Mouse (Mus musculus): ENCODE results near the gene Lbp. TPM values are rescaled to one million over a fixed set of nuclear protein-coding genes. Genes with fewer than 3 reads are reported as not detected.
A peak's percentile ranks its signal among the peaks of the same experiment; 100 is the strongest.

Lbp gene
- polyA plus RNA-seq, 1 experiment from 2014 or later: 3.4 TPM

DNA sequence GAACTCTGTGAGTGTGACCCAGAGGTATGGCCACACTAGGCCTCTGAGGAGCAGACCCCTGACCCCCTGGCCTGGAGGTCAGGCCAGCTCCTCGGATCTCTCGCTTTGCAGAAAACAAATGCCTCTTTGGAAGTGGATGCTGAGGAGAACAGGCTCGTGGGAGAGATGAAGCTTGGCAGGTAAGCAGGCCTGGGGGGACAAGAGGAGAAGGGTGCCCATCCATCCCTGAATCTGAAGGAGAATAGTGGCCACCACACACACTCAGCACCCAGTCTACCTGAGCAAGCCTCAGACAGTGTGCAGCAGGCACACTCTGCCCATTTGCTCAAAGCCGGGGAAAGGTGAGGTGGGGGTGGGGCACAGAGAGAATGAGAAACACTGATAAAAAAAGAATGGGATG lies 30.5 kb upstream of the Lbp start:
- ATAC-seq (ENCODE audit: low FRiP score) (no peak), DNase-seq (ENCODE audit: low spot score) (no peak)
- H3K4me1 ChIP-seq (replicated peaks; ENCODE audit: control insufficient read depth, insufficient read depth, low read length): no peaks in the 10 kb centered on the region
- no peak overlapping the region for H3K4me2 ChIP-seq (replicated peaks; ENCODE audit: low read depth, low read length)
- WGBS: 68% methylated on average over 4 of the region's 4 CpGs
- H3K9me3 ChIP-seq (ENCODE audit: control insufficient read depth, low read length): no peaks in the 10 kb centered on the region
- no peak overlapping the region for H3K4me3 ChIP-seq (ENCODE audit: low read depth, low read length)
- no peaks in the 10 kb centered on the region for H3K27me3 ChIP-seq (ENCODE audit: control insufficient read depth, insufficient read depth, low read length)
- no peak overlapping the region for H3K9ac ChIP-seq (ENCODE audit: low read depth, low read length)
- H3K36me3 ChIP-seq (ENCODE audit: control insufficient read depth, insufficient read depth, low read length): no peaks in the 10 kb centered on the region
- H3K27ac ChIP-seq (ENCODE audit: low read depth, low read length): no peak overlapping the region

DNA sequence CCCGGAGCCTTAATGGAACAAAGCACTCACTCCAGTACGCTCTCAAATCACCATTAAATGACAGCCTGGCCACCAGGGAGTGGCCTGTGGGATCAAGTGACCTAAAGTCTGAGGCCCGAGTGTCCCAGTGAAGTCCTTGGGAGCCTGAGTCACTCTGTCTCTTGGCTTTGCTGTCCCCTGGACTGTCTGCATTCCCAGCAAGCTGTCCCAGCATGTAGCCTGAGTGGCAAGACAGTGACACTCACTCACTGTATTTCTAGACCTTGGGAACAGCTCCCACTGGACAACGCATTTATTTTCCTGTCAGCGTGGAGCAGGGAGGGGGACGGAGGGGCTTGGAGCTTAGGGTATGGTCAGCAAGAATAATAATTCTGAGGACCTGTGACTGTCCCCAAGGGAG lies 29.8 kb upstream of the Lbp start:
- DNase-seq (ENCODE audit: low spot score): no peak
- H3K4me3 ChIP-seq (ENCODE audit: low read depth, low read length): no peak overlapping the region
- H3K9me3 ChIP-seq (ENCODE audit: control insufficient read depth, low read length): no peaks in the 10 kb centered on the region
- no peaks in the 10 kb centered on the region for H3K36me3 ChIP-seq (ENCODE audit: control insufficient read depth, insufficient read depth, low read length)
- no peaks in the 10 kb centered on the region for H3K27me3 ChIP-seq (ENCODE audit: control insufficient read depth, insufficient read depth, low read length)
- H3K4me2 ChIP-seq (replicated peaks; ENCODE audit: low read depth, low read length): no peak overlapping the region
- no peak for ATAC-seq (ENCODE audit: low FRiP score)
- WGBS: 52% methylated on average over 6 of the region's 6 CpGs
- H3K4me1 ChIP-seq (replicated peaks; ENCODE audit: control insufficient read depth, insufficient read depth, low read length): no peaks in the 10 kb centered on the region
- H3K9ac ChIP-seq (ENCODE audit: low read depth, low read length): no peak overlapping the region
- H3K27ac ChIP-seq (ENCODE audit: low read depth, low read length): no peak overlapping the region

DNA sequence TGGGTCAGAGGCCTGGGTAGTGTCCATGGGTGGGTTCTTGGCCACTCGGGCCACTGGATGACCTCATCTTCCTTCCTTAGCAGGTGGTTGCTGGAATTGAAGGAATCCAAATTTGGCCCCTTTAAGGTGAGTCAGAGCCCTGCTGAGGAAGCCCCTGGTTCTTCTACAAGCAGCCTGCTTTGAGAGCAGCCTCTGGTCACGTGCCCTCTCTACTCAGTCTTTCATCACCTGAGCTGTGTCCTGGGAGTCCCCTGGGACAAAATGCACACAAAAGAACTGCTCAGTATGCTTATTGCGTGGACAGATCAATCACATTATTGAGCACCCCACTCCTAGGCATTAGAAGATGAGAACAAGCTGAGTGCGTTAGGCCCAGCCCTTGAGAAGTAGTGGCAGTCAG lies 29.4 kb upstream of the Lbp start:
- Histone ChIP-seq H3K4me2 (replicated peaks; ENCODE audit: low read depth, low read length) (no peak overlapping the region), H3K27me3 (ENCODE audit: control insufficient read depth, insufficient read depth, low read length) (no peaks in the 10 kb centered on the region), H3K27ac (ENCODE audit: low read depth, low read length) (no peak overlapping the region), H3K4me1 (replicated peaks; ENCODE audit: control insufficient read depth, insufficient read depth, low read length) (no peaks in the 10 kb centered on the region), H3K9ac (ENCODE audit: low read depth, low read length) (no peak overlapping the region), H3K36me3 (ENCODE audit: control insufficient read depth, insufficient read depth, low read length) (no peaks in the 10 kb centered on the region), H3K9me3 (ENCODE audit: control insufficient read depth, low read length) (no peaks in the 10 kb centered on the region), H3K4me3 (ENCODE audit: low read depth, low read length) (no peak overlapping the region)
- 59% methylated on average over 4 of the region's 4 CpGs for WGBS
- DNase-seq (ENCODE audit: low spot score): no peak
- ATAC-seq (ENCODE audit: low FRiP score): no peak

DNA sequence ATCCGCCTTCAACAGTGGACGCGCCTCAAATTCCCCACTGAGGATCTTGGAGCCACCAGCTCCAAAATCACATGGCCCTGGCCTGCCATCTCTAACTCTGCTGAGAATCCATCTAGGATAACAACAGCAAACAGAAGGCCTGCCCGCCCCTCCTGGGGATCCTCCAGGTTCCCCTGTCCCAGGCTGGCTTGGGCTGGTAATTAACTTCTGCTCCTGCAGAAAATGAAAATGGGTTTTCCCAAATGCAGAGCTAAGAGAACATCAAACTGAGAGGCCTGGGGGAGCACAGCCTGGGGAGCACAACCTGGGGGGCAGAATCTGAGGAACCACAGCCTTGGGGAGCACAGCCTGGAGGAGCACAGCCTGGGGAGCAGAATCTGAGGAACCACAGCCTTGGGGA lies 26.6 kb upstream of the Lbp start:
- Histone ChIP-seq H3K9me3 (ENCODE audit: control insufficient read depth, low read length) (no peaks in the 10 kb centered on the region), H3K27ac (ENCODE audit: low read depth, low read length) (no peak overlapping the region), H3K4me2 (replicated peaks; ENCODE audit: low read depth, low read length) (no peak overlapping the region), H3K4me1 (replicated peaks; ENCODE audit: control insufficient read depth, insufficient read depth, low read length) (no peaks in the 10 kb centered on the region), H3K27me3 (ENCODE audit: control insufficient read depth, insufficient read depth, low read length) (no peaks in the 10 kb centered on the region), H3K9ac (ENCODE audit: low read depth, low read length) (no peak overlapping the region), H3K36me3 (ENCODE audit: control insufficient read depth, insufficient read depth, low read length) (no peaks in the 10 kb centered on the region), H3K4me3 (ENCODE audit: low read depth, low read length) (no peak overlapping the region)
- ATAC-seq (ENCODE audit: low FRiP score) (no peak), DNase-seq (ENCODE audit: low spot score) (no peak)
- WGBS: 93% methylated on average over 4 of the region's 4 CpGs

DNA sequence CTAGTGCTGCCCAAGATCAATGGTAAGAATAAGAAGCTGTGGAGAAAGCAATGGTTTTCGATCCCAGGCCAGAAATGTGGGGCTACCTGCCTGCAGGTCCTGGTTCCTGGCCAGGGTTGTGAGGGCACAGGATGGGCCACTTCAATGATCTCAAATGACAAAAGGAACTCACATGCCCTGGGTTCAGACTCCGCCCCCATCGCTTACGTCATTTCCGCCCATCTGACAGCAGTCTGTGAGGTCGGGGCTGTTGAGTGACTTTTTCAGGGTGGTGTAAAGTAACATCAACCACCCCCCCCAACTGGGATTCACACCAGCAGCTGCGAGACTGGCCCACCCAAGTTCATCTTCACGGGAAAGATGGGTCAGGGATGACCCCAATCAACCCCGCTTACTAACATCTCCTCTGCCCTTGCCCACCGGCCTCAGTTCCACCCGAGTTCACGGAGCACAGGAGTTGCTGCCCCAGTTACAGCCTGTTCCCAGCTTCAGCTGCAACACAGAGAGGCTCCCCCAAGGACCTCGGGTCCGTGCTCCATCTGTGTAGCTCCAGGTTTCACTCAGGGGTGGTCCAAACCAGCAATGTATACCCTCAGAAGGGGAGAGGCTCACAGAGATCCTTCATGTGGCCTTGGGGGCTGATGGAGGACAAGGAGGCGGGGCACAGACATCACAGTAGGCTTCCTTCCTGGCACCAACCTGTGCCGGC lies 24.6 kb upstream of the Lbp start:
- H3K4me1 ChIP-seq (replicated peaks; ENCODE audit: control insufficient read depth, insufficient read depth, low read length): no peaks in the 10 kb centered on the region
- H3K4me2 ChIP-seq (replicated peaks; ENCODE audit: low read depth, low read length): no peak overlapping the region
- no peak for ATAC-seq (ENCODE audit: low FRiP score)

DNA sequence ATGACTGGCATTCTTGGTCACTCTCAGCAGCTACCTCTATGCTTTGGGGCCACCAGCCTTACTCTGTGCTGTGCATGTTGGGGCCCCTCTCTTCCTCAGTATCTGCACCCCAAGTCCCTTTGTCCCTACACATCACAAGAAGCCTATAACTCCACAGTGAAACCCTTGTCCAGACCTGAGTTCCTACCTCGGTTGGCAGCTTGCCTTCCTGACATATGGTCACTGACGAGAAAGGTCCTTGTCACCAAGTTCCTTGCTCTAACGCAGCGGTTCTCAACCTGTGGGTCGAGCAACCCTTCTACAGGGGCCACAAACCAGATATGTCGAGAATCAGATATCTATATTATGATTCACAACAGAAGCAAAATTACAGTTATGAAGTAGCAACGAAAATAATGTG lies 23.2 kb upstream of the Lbp start:
- Histone ChIP-seq H3K4me3 (ENCODE audit: low read depth, low read length) (no peak overlapping the region), H3K27ac (ENCODE audit: low read depth, low read length) (no peak overlapping the region), H3K9me3 (ENCODE audit: control insufficient read depth, low read length) (no peaks in the 10 kb centered on the region), H3K27me3 (ENCODE audit: control insufficient read depth, insufficient read depth, low read length) (no peaks in the 10 kb centered on the region), H3K9ac (ENCODE audit: low read depth, low read length) (no peak overlapping the region), H3K4me2 (replicated peaks; ENCODE audit: low read depth, low read length) (no peak overlapping the region), H3K4me1 (replicated peaks; ENCODE audit: control insufficient read depth, insufficient read depth, low read length) (no peaks in the 10 kb centered on the region), H3K36me3 (ENCODE audit: control insufficient read depth, insufficient read depth, low read length) (no peaks in the 10 kb centered on the region)
- no peak for DNase-seq (ENCODE audit: low spot score)
- ATAC-seq (ENCODE audit: low FRiP score): no peak
- WGBS: 84% methylated on average over 7 of the region's 7 CpGs

More for the DNA sequence above, 24.6 kb upstream of the Lbp start:
- WGBS: 62% methylated on average over 16 of the region's 16 CpGs
- no peaks in the 10 kb centered on the region for H3K27me3 ChIP-seq (ENCODE audit: control insufficient read depth, insufficient read depth, low read length)
- H3K36me3 ChIP-seq (ENCODE audit: control insufficient read depth, insufficient read depth, low read length): no peaks in the 10 kb centered on the region
- DNase-seq (ENCODE audit: low spot score): no peak
- H3K27ac ChIP-seq (ENCODE audit: low read depth, low read length): no peak overlapping the region
- H3K9me3 ChIP-seq (ENCODE audit: control insufficient read depth, low read length): no peaks in the 10 kb centered on the region
- H3K9ac ChIP-seq (ENCODE audit: low read depth, low read length): no peak overlapping the region
- no peak overlapping the region for H3K4me3 ChIP-seq (ENCODE audit: low read depth, low read length)

DNA sequence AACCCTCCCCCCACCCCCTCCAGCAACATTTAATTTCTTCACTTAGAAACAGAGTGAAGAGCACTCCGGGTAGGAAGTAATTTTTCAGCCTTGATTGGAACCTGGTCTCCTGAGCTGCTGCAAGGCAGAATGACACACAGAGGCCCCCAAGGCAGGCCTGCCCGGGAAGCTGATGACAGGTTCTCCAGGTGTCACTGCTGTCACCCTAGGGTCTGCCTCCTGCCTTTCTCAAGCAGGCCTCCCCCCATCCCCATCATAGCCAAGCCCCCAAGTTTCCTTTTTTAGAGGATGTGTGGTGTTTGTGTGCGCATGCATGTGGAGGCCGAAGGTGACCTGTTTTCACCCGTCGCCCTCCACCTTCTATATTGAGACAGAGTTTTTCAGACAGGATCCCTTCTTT lies 22.5 kb upstream of the Lbp start:
- ATAC-seq (ENCODE audit: low FRiP score): no peak
- H3K4me1 ChIP-seq (replicated peaks; ENCODE audit: control insufficient read depth, insufficient read depth, low read length): no peaks in the 10 kb centered on the region
- H3K9ac ChIP-seq (ENCODE audit: low read depth, low read length): no peak overlapping the region
- no peak for DNase-seq (ENCODE audit: low spot score)
- no peak overlapping the region for H3K27ac ChIP-seq (ENCODE audit: low read depth, low read length)
- H3K9me3 ChIP-seq (ENCODE audit: control insufficient read depth, low read length): no peaks in the 10 kb centered on the region
- no peak overlapping the region for H3K4me2 ChIP-seq (replicated peaks; ENCODE audit: low read depth, low read length)
- 78% methylated on average over 6 of the region's 6 CpGs for WGBS
- H3K27me3 ChIP-seq (ENCODE audit: control insufficient read depth, insufficient read depth, low read length): no peaks in the 10 kb centered on the region
- H3K36me3 ChIP-seq (ENCODE audit: control insufficient read depth, insufficient read depth, low read length): no peaks in the 10 kb centered on the region
- H3K4me3 ChIP-seq (ENCODE audit: low read depth, low read length): no peak overlapping the region

DNA sequence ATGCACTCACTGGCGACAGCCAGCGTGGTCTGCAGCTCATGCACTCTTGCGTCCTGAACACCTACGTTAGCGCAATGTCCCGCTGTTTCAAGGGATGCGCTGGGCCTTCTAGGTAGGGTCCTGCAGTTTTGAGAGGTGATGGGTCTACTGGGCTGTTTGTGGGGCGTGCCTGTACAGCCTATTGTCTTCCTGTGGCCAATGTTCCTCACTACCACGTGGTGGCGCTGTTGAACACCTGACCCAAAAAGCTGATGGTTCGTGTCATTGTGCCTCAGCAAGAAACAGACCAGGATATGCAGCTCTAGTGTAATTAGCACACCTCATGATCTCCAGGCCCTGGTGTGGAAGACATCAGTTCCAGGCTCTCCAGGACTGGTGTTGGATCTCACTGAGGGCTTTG lies 21.7 kb upstream of the Lbp start:
- WGBS: 24% methylated on average over 11 of the region's 11 CpGs
- Histone ChIP-seq H3K9ac (ENCODE audit: low read depth, low read length) (0 out of 2 replicates have a peak overlapping the region, but pooled peaks have one; percentile 27), H3K9me3 (ENCODE audit: control insufficient read depth, low read length) (no peaks in the 10 kb centered on the region), H3K27me3 (ENCODE audit: control insufficient read depth, insufficient read depth, low read length) (no peaks in the 10 kb centered on the region), H3K4me1 (replicated peaks; ENCODE audit: control insufficient read depth, insufficient read depth, low read length) (no peaks in the 10 kb centered on the region), H3K4me3 (ENCODE audit: low read depth, low read length) (no peak overlapping the region), H3K4me2 (replicated peaks; ENCODE audit: low read depth, low read length) (no peak overlapping the region), H3K27ac (ENCODE audit: low read depth, low read length) (no peak overlapping the region), H3K36me3 (ENCODE audit: control insufficient read depth, insufficient read depth, low read length) (no peaks in the 10 kb centered on the region)
- DNase-seq (ENCODE audit: low spot score) (peak; percentile 78), ATAC-seq (ENCODE audit: low FRiP score) (peak; percentile 17; the same call in 1 of the 2 replicates)

DNA sequence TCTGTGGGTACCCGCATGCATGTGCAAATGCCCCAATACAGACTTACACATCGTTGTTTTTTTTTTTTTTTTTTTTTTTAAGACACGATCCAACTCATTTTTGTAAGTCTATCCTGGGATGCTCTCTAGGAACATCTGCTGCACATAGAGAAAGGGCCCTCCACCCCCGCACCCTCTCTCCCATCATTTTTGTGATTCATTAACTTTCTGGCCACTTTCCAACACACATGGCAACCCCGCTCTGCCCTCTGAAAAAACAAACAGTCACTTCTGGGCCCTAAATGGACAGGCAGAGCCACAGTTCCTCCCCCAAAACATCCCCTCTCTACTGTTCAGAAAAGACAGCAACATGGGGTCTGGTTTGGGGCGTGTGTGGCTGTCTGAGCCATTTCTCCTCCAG lies 20.6 kb upstream of the Lbp start:
- no peak for ATAC-seq (ENCODE audit: low FRiP score)
- no peak overlapping the region for H3K9ac ChIP-seq (ENCODE audit: low read depth, low read length)
- H3K9me3 ChIP-seq (ENCODE audit: control insufficient read depth, low read length): no peaks in the 10 kb centered on the region
- no peaks in the 10 kb centered on the region for H3K27me3 ChIP-seq (ENCODE audit: control insufficient read depth, insufficient read depth, low read length)
- H3K4me1 ChIP-seq (replicated peaks; ENCODE audit: control insufficient read depth, insufficient read depth, low read length): no peaks in the 10 kb centered on the region
- H3K4me3 ChIP-seq (ENCODE audit: low read depth, low read length): no peak overlapping the region
- H3K27ac ChIP-seq (ENCODE audit: low read depth, low read length): no peak overlapping the region
- DNase-seq (ENCODE audit: low spot score): no peak
- H3K36me3 ChIP-seq (ENCODE audit: control insufficient read depth, insufficient read depth, low read length): no peaks in the 10 kb centered on the region
- H3K4me2 ChIP-seq (replicated peaks; ENCODE audit: low read depth, low read length): no peak overlapping the region
- WGBS: 72% methylated on average over 6 of the region's 6 CpGs

Measured in hindbrain, embryonic 11.5 days (tissue).